Mouse (Mus musculus): ENCODE results near the gene Krt34.

The Krt34 gene

GRCm38 (mm10) chr11:99999091-99999490 is 42.3 kb downstream of the Krt34 start:
- no peak for DNase-seq (ENCODE audit: low read depth)

GRCm38 (mm10) chr11:99994384-99994661 is 47.0 kb downstream of the Krt34 start:
- no peak for DNase-seq (ENCODE audit: low read depth)

GRCm38 (mm10) chr11:99993620-99994383 is 47.6 kb downstream of the Krt34 start, which contains the start of gene Krtap17-1:
Krtap17-1 (minus strand) TSS chr11:99993994.
- no peak for DNase-seq (ENCODE audit: low read depth)

GRCm38 (mm10) chr11:99990571-99990970 is 50.8 kb downstream of the Krt34 start:
- no peak for DNase-seq (ENCODE audit: low read depth)

- no peak for DNase-seq (ENCODE audit: low read depth)
These were observed 51.4 kb downstream of the Krt34 start for GRCm38 (mm10) chr11:99989881-99990405.

GRCm38 (mm10) chr11:99988530-99988929 is 52.8 kb downstream of the Krt34 start:
- DNase-seq (ENCODE audit: low read depth): no peak
